Mouse (Mus musculus) heart, postnatal 25 days (tissue): ENCODE data around the gene Tmem267. TPM values are rescaled to one million over a fixed set of nuclear protein-coding genes. Genes with fewer than 3 reads are reported as not detected.

Source experiments
- total RNA-seq, 2 experiments: library from RNA; stranded (reverse); gene quantifications; 2 replicates each; pipeline ENCODE4 v1.2.3; 2021

The Tmem267 gene
- total RNA-seq, 2 experiments from 2014 or later = 11.7 to 13.2 TPM

Other genes with a start within 250 kb of the Tmem267 start
- 100 to 1,000 TPM; 102 to 105 TPM for gene Paip1, start 59.4 kb upstream of the Tmem267 start, total RNA-seq
- 1 to 10 TPM; 8.7 to 9.6 TPM for gene 4833420G17Rik, start 25.3 kb upstream of the Tmem267 start, total RNA-seq
- 1 to 10 TPM; 1.0 to 1.7 TPM for gene 3110070M22Rik, start 344 bp downstream of the Tmem267 start, total RNA-seq
- gene Ccl28, start 135.8 kb downstream of the Tmem267 start, total RNA-seq = under 1 TPM in 1 of 2 experiments, not detected in 1; 0.06 TPM
- 10 to 100 TPM; 45.2 to 46.3 TPM for gene Hmgcs1, start 202.3 kb downstream of the Tmem267 start, total RNA-seq